Mouse (Mus musculus): Measurements from ENCODE around the gene Supv3l1.

Gene Supv3l1

GRCm38 (mm10) chr10:62413606-62413982 lies 35.9 kb downstream of the Supv3l1 start:
- no peak for DNase-seq (ENCODE audit: low spot score)

DNA sequence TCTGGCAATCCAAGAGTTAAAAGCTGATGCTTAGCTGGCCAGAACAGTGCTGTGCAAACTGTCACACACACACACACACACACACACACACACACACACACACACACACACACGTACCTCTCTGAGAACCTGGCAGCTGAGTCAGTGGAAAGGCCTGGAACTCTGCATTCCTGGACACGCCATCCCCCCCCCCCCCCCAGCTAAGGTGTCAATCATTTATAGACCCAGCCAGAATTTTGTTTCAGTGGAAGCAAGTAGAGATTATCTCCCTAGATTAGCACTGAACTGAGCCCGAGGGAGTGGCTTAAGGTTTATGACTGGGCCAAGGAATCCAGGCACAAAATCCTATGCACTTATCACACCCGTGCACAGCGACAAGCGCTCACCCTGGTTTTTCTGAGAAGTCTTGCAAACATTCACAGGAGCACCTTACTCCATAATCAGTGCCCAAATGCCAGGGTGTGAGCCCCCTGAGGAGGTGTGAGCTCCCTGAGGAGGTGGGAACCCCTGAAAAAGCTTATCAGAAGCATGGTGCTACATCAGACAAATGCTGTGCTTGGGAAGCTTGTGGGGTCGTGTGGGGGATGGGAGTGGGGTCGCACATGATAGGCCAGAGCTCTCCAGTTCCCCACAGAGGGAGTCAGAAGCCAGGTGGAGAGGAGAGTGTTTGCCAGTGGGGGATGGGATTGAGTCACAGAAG lies 36.5 kb downstream of the Supv3l1 start:
- DNase-seq (ENCODE audit: low spot score), result no peak

- DNase-seq (ENCODE audit: low spot score), result no peak
Measured at GRCm38 (mm10) chr10:62411431-62412410, 37.8 kb downstream of the Supv3l1 start.

- DNase-seq (ENCODE audit: low spot score), result peak; percentile 75
Measured at GRCm38 (mm10) chr10:62410943-62411342, 38.6 kb downstream of the Supv3l1 start.

GRCm38 (mm10) chr10:62404901-62405300 lies 44.6 kb downstream of the Supv3l1 start:
- no peak for DNase-seq (ENCODE audit: low spot score)

GRCm38 (mm10) chr10:62401641-62402111 lies 47.9 kb downstream of the Supv3l1 start:
- DNase-seq (ENCODE audit: low spot score), result peak; percentile 22

DNA sequence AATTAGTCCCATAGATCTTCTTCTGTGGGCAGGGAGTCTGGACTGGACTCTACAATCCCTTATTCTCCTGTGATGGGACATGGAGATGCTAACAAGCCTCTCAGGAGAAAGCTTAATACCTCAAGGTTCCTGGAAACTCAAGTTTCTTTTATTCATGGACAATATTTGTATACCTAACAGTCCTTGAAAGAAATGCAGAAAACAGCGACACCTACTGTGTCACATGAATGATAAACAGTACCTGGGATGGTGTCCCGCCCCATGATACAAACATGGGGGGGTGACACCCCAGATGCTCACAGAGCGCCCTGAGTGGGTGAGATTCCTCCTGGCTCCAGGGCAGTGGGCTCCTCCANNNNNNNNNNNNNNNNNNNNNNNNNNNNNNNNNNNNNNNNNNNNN lies 66.5 kb downstream of the Supv3l1 start:
- DNase-seq (ENCODE audit: low spot score), result no peak

DNA sequence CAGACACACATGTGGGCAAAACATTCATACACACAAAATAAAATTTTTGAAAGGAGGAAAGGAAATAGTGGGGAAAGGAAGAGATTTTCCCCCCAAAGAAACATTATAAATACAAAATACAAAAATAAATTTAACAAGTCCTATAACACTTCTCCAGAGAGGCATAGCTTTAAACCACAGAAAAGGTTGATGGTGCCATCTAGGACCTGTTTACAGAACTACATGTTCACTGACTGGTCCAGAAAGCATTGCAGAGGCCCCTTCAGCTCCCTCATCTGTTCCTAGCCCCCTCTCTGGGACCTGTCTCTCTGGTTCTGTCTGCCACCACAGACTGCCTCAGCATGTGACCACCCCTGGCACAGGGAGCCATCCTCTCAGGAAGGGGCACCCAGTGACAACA lies 68.6 kb downstream of the Supv3l1 start:
- DNase-seq (ENCODE audit: low spot score), result no peak

DNA sequence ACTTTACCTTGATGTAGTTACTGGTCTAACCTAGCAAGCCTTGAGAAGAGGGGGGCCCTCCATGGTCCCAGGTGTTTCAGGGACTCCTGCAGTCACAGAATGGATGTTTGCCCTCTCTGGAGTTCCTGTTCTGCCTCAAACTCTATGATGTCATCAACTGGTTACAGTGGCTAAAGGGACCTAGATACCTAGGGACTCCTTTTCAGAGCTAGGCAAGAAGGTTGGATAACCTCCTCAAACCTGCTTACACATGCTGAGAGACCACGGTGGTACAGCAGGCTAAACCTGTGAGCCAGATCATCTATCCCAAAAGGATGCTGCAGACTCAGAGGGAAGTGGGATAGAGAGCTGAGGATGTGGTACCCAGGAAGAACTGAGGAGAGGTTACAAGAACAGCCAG lies 69.7 kb downstream of the Supv3l1 start, which contains the start of gene Hk1:
Gene Hk1 (minus strand): TSS at position 101 of the 400 bp plus-strand sequence.
- no peak for DNase-seq (ENCODE audit: low spot score)
